Mouse (Mus musculus): ENCODE data around the gene Bmp3.

DNA sequence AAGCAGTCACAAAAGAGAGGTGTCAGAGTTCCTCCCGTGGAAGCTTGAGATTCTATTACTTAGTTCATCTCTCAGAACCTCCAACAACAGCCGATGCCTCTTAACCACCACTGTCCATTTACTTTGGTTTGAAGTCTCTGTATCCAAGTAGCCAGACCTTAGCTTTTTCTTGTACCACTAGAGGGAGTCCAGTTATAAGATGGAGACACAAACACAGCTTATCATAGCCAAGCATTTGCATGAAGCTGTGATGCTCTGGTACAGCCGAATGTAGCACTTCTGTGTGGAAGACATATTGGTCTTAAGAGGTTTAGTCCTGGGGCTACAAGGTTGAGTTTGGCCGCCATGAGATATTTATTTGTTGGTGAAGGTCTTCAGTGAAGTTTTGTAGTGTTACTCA is 48.1 kb downstream of the Bmp3 start:
- TF ChIP-seq CTCF (conservative IDR thresholded peaks at IDR 0.05 in 1 of 2, IDR thresholded peaks at IDR 0.05 in 1 of 2; ENCODE audit: low read depth in 2 of 2, low read length in 2 of 2) (peak; percentile 48 to 65), POLR2A (IDR thresholded peaks at IDR 0.05; ENCODE audit: low read depth, low read length) (no peak)
